Mouse (Mus musculus): ENCODE results near the gene Ehmt2.
"Not testable (repeated sequence)": the region's sequence is repeated elsewhere in the genome, so short reads cannot be mapped to it uniquely, and the experiment has no call there.

DNA sequence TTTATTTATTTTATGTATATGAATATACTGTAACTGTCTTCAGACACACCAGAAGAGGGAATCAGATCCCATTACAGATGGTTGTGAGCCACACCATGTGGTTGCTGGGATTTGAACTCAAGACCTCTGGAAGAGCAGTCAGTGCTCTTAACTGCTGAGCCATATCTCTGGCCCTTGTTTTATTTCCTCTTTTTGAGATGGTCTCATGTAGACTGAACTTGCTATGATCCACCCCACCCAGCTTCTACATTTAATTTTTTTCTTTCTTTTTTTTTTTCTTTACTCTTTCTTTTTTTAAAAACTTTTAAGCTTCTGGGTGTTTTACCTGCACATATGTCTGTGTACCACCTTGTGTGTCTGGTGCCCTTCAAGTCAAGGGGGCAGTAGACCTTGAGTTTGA is 2.6 kb downstream of the Ehmt2 start:
- not testable (repeated sequence) for TF ChIP-seq CTCF (IDR thresholded peaks at IDR 0.05; ENCODE audit: control insufficient read depth, insufficient read depth, low read length); POLR2A (IDR thresholded peaks at IDR 0.05; ENCODE audit: borderline replicate concordance, control insufficient read depth, low read depth, low read length)
